In the genomic region with DNA sequence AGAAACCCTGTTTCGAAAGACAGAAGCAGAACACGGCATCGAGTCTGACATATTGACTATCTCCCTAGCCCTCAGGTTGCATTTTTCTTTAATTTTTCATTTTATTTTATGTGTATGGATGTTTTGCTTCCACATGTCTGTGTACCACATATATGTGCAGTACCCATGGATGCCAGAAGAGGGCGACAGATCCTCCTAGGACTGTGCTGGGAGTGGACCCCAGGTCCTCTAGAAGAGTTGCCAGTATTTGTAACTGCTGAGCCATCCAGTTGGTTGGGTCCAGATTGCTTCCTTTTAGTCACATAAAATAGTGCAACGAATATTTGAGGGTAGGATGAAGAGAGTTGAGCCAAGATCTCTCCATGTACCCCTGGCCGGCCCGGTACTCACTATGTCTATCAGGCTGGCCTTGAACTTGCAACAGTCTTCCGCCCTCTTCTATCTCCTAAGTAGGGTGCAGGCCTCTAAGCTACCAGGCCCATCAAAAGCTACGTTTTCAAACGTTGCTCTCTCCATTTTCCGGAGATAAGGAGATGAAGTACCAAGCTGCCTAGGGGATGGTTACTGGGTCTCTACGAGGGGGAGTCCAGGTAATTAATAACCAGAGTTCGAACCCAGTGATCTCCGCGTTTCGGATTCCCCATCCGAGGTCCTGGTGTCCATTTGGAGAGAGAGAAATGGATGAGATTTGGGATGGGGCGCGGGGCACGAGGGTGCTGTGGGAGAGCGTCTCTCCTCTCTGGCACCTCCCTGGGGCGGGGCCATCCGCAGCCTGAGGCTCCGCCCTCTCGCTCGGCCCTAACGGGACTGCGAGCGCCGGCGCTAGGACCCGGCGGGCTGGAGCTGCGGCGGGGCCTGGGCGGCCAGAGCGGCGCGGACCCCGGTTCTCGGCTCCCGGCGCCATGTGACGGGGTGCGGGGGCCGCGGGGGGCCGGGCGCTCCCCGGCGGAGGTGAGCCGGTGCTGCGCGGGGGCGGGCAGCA, we compare ENCODE assay signal across 7 mouse cellular contexts. TPM values are rescaled to one million over a fixed set of nuclear protein-coding genes. Genes with fewer than 3 reads are reported as not detected.
A peak's percentile ranks its signal among the peaks of the same experiment; 100 is the strongest.
DNase-seq lines count a peak whose midpoint lies in the region; ATAC-seq lines count a peak whose summit lies in the region.

No protein-coding gene starts in this region.

- H3K4me2 ChIP-seq in hindbrain, embryonic 14.5 days (replicated peaks), result peak overlapping the region; percentile 90

- ATAC-seq in hindbrain, embryonic 14.5 days (ENCODE audit: low FRiP score), result peak; percentile 87

- H3K9me3 ChIP-seq in hindbrain, embryonic 14.5 days (ENCODE audit: control insufficient read depth, low read length), result no peaks in the 10 kb centered on the region
- no peaks in the 10 kb centered on the region for H3K9me3 ChIP-seq in megakaryocyte, embryonic 14.5 days

- 12% methylated on average over 49 of the region's 55 CpGs for WGBS in hindbrain, embryonic 14.5 days

- H3K4me3 ChIP-seq in hindbrain, embryonic 14.5 days (replicated peaks; ENCODE audit: low read length), result peak overlapping the region; percentile 77
- peak overlapping the region; percentile 92 for H3K4me3 ChIP-seq in megakaryocyte, embryonic 14.5 days (replicated peaks)

- DNase-seq in adipocyte (ENCODE audit: low spot score), result peak; percentile 81
- DNase-seq in cerebellum, postnatal 10 days, result peak; percentile 91 to 94
- DNase-seq in frontal cortex, postnatal 36 days (ENCODE audit: low spot score in 2 of 2), result peak; percentile 78 to 80
- DNase-seq in hindbrain, embryonic 14.5 days (ENCODE audit: low spot score), result peak; percentile 80
- peak; percentile 76 to 94 for DNase-seq in left cerebral cortex, postnatal 10 days (ENCODE audit: extremely low spot score in 1 of 2, low spot score in 2 of 2)
- peak; percentile 78 for DNase-seq in right cerebral cortex, postnatal 4 days

- H3K27me3 ChIP-seq in hindbrain, embryonic 14.5 days (ENCODE audit: control insufficient read depth, insufficient read depth, low read length), result no peaks in the 10 kb centered on the region
- H3K27me3 ChIP-seq in megakaryocyte, embryonic 14.5 days (replicated peaks), result no peaks in the 10 kb centered on the region

- peak overlapping the region; percentile 78 for H3K9ac ChIP-seq in hindbrain, embryonic 14.5 days

- intact Hi-C loops in left cerebral cortex, postnatal 10 days (cut with DNase I), result no loop called here

- H3K27ac ChIP-seq in hindbrain, embryonic 14.5 days, result no peak overlapping the region

- H3K36me3 ChIP-seq in hindbrain, embryonic 14.5 days (replicated peaks; ENCODE audit: control insufficient read depth, insufficient read depth), result no peaks in the 10 kb centered on the region
- H3K36me3 ChIP-seq in megakaryocyte, embryonic 14.5 days (replicated peaks; ENCODE audit: low read length), result peaks cover 18% of the 10 kb centered on the region

- H3K4me1 ChIP-seq in hindbrain, embryonic 14.5 days (replicated peaks; ENCODE audit: control insufficient read depth, insufficient read depth, low read length), result peaks cover 23% of the 10 kb centered on the region; the same call in 1 of the 2 replicates
- peaks cover 82% of the 10 kb centered on the region for H3K4me1 ChIP-seq in megakaryocyte, embryonic 14.5 days

RNA-seq across cellular contexts. Expression of a gene that starts 6.9 kb away (rescaled TPM):
- 8.5 and 9.3 TPM in 2 replicates for polyA plus RNA-seq in hindbrain, embryonic 14.5 days (2014; fragmentation: Nextera tagmentation; extraction: Ambion mirVana)
- 100 to 1,000 TPM; 122 to 127 TPM for total RNA-seq in left cerebral cortex, postnatal 10 days (2021)
- 36.4 and 40.9 TPM in 2 replicates for polyA plus RNA-seq in megakaryocyte, embryonic 14.5 days (2012; ENCODE audit: insufficient read depth, low replicate concordance)

RNA-seq across cellular contexts. Expression of a gene that starts 15.1 kb away (rescaled TPM):
- polyA plus RNA-seq in hindbrain, embryonic 14.5 days (2014; fragmentation: Nextera tagmentation; extraction: Ambion mirVana), result 78.1 and 82.0 TPM in 2 replicates
- total RNA-seq in left cerebral cortex, postnatal 10 days (2021), result 100 to 1,000 TPM; 156 TPM
- 11.0 and 12.2 TPM in 2 replicates for polyA plus RNA-seq in megakaryocyte, embryonic 14.5 days (2012; ENCODE audit: insufficient read depth, low replicate concordance)

RNA-seq across cellular contexts. Expression of a gene that starts 19.6 kb away (rescaled TPM):
- polyA plus RNA-seq in hindbrain, embryonic 14.5 days (2014; fragmentation: Nextera tagmentation; extraction: Ambion mirVana), result 32.3 and 36.8 TPM in 2 replicates
- total RNA-seq in left cerebral cortex, postnatal 10 days (2021), result 10 to 100 TPM; 32.3 to 32.6 TPM
- 16.3 and 18.9 TPM in 2 replicates for polyA plus RNA-seq in megakaryocyte, embryonic 14.5 days (2012; ENCODE audit: insufficient read depth, low replicate concordance)

RNA-seq across cellular contexts. Expression of a gene that starts 31.0 kb away (rescaled TPM):
- polyA plus RNA-seq in hindbrain, embryonic 14.5 days (2014; fragmentation: Nextera tagmentation; extraction: Ambion mirVana), result 0.48 and 0.81 TPM in 2 replicates
- total RNA-seq in left cerebral cortex, postnatal 10 days (2021), result 1 to 10 TPM in 1 of 2 experiments, under 1 TPM in 1; 0.81 to 1.2 TPM
- not detected in 2 replicates for polyA plus RNA-seq in megakaryocyte, embryonic 14.5 days (2012; ENCODE audit: insufficient read depth, low replicate concordance)

RNA-seq across cellular contexts. Expression of a gene that starts 31.9 kb away (rescaled TPM):
- 11.6 and 12.6 TPM in 2 replicates for polyA plus RNA-seq in hindbrain, embryonic 14.5 days (2014; fragmentation: Nextera tagmentation; extraction: Ambion mirVana)
- total RNA-seq in left cerebral cortex, postnatal 10 days (2021), result 10 to 100 TPM; 13.5 to 13.6 TPM
- polyA plus RNA-seq in megakaryocyte, embryonic 14.5 days (2012; ENCODE audit: insufficient read depth, low replicate concordance), result not detected in 2 replicates
